Mouse (Mus musculus) layer of hippocampus, adult 9-11 months (tissue): ENCODE results near the gene Lcn2.
"Not testable (repeated sequence)": the region's sequence is repeated elsewhere in the genome, so short reads cannot be mapped to it uniquely, and the experiment has no call there.

ENCODE experiments used
- DNase-seq: peaks from one replicate; pipeline ENCODE4 v3.0.0; 2022

Lcn2 gene

DNA sequence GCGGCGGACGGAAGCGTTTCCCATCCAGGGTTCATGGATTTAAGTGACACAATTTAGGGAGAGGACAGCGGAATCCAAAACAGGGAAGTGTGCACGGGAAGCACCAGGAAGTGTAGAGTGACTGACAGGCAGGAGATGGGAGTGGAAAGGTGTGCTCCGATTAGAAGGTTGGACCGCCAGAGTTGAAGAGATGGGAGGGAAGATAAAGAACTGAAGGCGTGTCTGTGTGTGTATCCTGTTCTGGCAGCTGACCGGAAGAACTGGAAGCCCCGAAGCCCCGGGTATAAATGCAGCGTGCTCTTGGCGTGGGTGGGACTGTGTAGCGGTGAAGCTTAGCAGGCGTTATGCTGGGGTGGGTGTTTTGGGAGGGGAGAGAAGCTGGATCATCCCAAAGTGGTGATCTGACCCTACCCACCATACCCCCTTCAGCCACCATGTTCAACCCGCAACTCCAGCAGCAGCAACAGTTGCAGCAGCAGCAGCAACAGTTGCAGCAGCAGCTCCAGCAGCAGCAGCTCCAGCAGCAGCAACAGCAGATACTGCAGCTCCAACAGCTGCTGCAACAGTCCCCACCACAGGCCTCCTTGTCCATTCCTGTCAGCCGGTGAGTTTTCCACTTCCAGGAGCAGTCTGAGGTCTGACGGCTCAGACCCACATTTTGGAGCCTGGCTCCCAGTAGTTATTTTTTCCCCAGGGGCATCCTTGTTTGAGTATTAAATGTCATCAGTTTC lies 24.5 kb downstream of the Lcn2 start:
- DNase-seq, result no peak

GRCm38 (mm10) chr2:32362817-32363340 lies 25.2 kb downstream of the Lcn2 start:
- peak; percentile 91 for DNase-seq

DNA sequence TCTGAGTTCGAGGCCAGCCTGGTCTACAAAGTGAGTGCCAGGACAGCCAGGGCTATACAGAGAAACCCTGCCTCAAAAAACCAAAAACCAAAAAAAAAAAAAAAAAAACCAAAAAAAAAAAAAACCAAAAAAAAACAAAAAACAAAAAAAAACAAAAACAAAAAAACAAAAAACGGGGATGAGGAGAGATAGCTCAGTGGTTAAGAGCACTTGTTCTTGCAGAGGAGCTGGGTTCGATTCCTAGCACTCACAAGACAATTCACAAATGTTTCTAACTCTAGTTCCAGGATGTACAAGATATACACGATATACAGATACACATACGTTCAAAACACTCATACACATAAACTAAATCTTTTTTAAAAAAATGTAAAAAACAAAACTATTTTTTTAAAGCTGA lies 25.8 kb downstream of the Lcn2 start:
- DNase-seq, result not testable (repeated sequence)

- peak; percentile 81 for DNase-seq
These were observed 26.6 kb downstream of the Lcn2 start for GRCm38 (mm10) chr2:32361437-32361836.

DNA sequence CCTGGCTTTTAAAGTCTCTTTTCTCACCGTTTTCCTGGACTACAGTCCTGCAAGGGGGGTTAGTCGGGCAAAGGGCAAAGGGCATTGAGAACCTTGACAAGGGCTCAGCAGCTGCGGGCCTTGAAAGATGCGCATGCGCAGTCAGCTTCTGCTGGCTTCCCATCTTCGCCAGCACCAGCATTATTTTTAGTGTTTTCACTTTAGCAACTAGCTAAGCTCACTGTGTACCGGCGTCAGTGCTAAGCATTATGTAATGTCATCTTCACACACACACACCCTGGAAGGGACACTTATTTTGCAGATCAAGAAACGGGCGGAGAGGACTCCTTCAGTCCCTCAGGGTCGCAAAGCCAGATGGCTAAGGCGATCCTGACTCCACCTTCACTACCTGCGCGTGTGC lies 27.3 kb downstream of the Lcn2 start:
- DNase-seq, result peak; percentile 88

DNA sequence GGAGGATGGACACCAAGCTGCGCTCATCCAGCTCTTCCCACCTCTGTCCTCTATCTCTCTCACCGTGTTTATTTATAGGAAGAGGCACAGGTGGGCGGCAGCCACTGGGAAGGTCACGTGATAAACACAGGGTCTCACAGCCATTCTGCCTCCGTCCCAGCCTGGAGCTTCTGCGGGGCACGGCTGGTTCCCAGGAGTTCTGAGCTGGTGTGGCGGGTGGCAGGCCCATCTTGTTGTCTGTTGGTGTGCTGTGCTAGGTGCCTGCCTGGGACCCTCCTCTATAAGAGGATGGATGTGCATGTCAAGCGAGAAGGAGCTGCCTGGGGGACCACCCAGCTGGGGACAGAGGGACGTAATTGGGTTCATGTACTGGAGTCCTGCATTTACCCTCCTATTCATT lies 29.7 kb downstream of the Lcn2 start:
- no peak for DNase-seq

DNA sequence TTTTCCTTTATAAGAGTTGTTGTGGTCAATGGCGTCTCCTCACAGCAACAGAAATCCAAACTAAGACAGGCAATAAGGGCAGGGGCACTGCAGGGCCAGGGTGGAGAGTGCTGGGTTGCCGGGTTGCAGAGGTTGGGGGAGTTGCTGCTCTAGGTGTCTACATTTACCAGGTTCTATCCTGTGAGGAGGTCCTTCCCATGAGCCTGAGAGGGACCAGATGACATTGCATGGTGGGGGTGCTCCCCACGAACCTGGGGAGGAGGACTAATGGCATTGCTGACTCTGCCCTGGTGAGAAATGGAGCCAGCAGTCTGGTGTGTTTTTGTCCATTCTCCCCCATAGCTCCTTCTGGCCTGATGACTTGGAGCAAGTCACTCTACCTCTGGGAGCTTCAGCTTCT lies 30.3 kb downstream of the Lcn2 start:
- DNase-seq, result no peak

DNA sequence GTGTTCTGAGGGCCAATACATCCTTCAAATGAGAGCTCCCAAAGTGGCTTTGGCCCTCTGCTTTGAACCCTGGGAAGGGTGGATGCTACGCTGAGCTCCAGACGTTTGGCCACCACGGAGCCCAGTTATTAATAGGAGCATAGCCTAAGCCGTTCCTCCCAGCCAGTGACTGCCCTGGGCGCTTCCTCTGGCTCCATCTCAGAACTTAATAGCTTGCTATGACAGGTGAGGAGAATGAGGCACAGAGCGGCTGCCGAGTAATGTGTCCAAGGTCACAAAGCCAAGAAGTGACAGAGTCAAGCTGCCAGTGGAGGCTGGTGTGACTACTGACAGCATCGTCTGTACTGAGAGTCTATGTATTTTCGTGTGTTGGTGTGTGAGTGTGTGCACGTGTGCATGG lies 31.8 kb downstream of the Lcn2 start:
- no peak for DNase-seq

DNA sequence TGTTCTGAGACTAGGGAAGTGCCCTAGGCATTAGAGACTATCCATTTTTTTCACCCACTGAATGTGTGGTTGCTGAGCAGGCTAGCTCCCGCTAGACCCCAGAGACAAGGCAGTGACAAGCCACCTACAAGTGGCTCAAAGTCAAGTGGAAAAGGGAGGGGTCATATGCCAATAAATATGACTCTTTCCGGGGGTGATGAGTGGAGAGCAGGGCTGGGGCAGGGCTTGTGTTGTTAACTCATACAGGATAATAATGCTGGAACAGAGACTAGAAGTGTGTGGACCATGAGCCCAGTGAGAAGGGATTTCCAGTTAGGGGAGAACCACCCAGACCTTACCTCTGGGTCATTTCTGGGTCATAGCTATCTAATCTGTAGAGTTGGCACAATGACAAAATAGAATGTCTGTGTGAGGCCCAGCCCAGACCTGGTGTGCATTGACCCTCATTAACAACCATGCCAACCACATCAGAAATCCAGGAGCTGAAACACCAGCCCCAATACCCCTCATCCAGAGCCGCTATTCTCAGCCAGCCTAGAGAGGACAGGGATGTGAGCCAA lies 33.6 kb downstream of the Lcn2 start:
- DNase-seq, result no peak

DNA sequence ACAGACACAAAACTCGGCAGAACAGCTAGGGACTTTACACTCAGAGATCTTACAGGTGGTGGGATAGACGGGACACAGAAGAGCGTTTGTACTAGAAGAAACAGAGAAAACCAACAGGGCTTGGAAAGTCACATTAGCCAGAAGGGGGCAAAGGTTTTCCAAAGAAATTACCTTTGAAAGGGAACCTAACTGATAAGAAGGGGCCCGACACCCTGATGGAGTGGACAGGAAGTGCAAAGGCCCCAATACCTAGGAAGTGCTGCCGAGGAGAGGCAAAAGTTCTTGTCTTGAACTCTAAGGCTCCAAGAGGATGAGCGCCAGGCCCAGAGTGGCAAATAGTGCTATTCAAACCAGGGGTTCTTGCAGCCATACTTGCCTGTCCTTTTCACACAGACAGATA lies 34.2 kb downstream of the Lcn2 start:
- DNase-seq, result no peak

DNA sequence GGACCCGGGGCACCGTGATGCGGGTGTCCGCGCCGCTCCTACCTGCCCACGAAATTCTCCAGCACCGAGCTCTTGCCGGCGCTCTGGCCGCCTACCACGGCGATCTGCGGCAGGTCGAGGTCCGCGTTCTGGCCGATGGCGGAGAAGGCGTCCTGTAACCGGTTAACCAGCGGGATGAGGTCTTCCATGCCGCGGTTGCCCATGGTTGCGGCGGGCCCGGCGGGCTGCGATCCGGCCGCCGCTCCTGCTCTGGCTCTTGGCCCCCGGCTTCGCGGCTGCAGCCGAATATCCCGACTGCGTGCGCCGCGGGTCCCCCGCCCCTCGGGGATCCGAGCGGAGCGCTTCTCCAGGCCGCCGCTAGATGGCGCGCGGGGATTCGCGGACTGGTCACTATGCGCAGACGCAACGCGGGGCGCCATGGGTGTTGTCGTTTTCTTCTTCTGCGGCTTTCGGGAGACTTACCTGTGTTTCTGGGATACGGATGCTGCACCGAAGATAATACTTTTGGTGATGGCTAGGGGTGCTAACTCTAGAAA lies 35.0 kb downstream of the Lcn2 start, which contains the start of gene Dnm1:
Gene Dnm1, minus strand, starts transcription at position 332 of the 536 bp plus-strand sequence.
- peak; percentile 93 for DNase-seq

- DNase-seq, result peak; percentile 62
These were observed 35.7 kb downstream of the Lcn2 start, which contains the start of gene Ciz1 for GRCm38 (mm10) chr2:32352151-32353006. Gene Ciz1, plus strand, starts transcription at chr2:32352327.

GRCm38 (mm10) chr2:32351471-32351961 lies 36.5 kb downstream of the Lcn2 start:
- DNase-seq, result peak; percentile 41

GRCm38 (mm10) chr2:32350471-32351051 lies 37.5 kb downstream of the Lcn2 start:
- DNase-seq, result no peak

DNA sequence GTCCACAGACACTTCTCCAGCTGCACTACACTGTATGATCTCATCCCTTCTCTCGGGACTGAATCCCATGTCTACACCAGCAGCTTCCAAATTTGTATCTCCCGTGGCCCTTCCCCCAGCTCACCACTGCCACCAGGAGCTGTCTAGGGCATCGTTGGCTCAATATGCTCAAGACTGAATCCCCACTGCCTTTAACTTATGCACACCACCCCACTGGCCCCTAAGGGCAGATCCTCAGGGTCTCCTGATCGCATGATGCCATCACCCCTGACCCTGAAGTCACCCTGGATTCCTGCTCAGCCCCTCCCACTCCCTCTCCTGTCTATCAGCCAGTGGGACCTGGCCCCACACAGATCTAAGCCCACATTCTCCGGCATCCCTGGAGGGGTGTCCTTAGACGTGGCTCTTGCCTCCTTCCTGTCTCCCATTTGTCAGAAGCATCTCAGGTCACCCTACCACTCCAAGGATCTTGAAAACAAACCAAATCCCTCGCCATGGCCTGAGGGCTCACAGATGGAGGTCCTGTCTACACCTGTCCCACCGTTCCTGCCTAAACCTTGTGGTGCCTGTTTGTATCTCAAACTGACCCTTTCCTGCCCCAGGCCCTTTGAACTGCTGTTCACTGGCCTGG lies 38.3 kb downstream of the Lcn2 start:
- peak; percentile 62 for DNase-seq

DNA sequence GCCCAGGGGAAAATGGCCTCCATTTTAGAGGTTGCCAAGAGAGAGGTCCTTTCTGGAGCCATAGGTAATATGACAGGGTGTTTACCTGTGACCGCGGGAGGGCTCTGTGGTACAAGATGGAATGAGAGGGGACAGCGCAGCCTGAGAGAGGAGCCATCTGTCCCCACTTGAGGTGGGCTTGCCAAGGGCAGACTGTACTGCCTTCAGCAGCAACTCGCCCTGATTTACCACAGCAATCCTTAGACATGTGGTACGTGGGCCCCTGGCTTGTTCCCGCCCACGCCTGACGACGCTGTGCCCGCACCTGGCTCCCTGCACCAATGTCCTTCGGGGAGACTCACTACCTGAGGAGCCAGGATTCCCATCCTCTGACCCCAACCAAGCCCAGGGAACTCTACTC lies 39.7 kb downstream of the Lcn2 start:
- peak; percentile 79 for DNase-seq

- DNase-seq, result no peak
These were observed 41.0 kb downstream of the Lcn2 start for GRCm38 (mm10) chr2:32347019-32347418.

DNA sequence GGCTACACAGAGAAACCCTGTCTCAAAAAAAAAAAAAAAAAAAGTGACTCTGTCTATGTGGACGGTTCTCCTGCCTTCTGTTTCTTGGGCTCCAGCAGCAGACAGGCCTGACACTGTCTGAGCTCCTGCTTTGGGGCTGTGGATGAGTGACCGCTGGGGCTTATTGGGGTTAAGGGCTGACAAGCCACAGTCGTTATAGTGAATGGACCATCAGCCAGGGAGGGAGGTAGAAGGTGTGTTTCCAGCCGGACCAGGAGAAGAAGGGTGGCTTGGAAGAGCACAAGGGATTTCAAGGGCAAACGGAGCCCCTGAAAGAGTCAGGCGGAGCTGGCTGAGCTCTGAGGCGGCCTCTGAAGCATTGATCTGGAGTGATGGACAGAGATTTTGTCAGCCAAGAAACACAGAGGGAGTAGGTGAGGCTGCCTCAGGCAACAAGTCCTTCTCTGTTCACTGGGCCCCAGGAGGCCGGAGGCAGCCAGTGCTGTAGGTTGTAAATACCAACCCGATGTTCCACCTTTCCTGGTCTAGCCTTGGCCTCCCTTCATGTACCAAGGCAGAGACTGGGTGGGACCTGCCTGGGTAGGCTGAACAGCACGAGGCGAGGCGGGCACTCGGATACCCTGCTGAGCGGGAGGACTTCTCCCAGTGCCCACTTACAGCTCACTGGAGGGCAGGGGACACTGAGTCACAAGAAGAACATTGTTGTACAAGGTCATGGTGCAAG lies 43.3 kb downstream of the Lcn2 start:
- no peak for DNase-seq

DNA sequence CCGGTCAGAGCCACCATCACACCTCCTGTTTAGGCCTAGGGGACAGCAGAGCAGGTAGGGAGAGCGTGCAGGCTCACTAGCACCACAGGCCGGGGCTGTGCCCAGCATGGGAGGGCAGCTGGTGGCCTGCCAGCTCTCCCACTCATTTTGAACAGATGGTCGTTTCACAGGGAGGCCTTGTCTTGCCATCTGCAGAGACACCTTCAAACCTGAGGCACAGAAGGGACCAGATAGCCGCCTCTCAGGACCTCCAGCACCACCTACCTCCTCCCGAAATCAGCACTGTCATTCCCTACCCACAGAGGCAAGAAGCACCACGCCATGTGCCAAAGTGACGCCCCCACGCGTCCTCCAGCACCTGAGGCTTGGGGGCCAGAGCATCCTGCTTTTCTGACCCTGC lies 44.0 kb downstream of the Lcn2 start:
- peak; percentile 52 for DNase-seq

GRCm38 (mm10) chr2:32343351-32343671 lies 44.7 kb downstream of the Lcn2 start:
- no peak for DNase-seq

DNA sequence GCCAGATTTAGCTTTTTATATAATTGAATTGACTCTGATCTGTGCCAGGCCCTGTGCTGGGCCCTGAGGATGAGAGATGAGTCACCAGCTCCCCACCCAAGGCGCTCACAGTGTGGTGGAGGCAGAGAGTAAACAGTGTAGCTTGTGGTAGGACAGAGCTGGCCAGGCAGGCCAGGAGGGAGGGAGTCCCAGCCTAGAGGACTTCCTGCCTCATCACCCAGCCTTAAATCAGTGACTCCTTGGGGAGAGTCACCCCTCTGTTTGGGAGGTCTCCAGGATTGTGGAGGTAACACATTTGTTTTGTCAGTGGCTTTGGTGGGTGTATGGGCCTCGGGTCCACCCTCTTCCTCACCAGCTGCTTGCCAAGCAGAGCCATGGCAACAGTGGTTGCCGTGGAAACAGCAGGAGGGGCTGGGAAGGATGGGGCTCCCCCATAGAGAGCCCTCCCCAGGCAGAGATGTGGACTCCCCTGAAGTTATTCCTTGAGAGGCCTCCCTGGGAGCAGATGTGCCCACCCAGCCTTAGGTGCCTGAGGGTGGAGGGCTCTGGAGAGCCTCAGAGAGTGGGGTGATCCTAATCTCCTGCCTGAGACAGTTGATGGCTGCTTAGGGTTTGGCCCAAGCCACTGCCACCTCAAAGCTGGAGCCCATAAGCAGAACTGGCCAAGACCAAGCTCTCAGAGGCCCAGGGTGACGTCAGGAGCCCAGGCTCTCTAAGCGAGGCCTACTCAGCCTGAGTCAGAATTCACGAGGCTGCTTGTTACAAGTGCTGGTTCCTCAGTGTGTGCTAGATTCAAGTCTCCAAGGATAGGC lies 45.3 kb downstream of the Lcn2 start:
- DNase-seq, result peak; percentile 84
